Mouse (Mus musculus) liver, embryonic 12.5 days (tissue): Measurements from ENCODE around the gene Hist1h4n. TPM values are rescaled to one million over a fixed set of nuclear protein-coding genes. Genes with fewer than 3 reads are reported as not detected.
"Not testable (repeated sequence)": the region's sequence is repeated elsewhere in the genome, so short reads cannot be mapped to it uniquely, and the experiment has no call there.

Experiments used
- ATAC-seq: fragments of 200-750 bp; cut with Nextera tagmentation; 2 replicates; pipeline ENCODE4 v1.8.0; 2017; ENCODE audit warnings: moderate number of reproducible peaks, mild to moderate bottlenecking, moderate library complexity
- H3K27ac ChIP-seq: fragments of 300-500 bp; sonication (generic); 2 replicates; pipeline ENCODE4 v1.5.1; 2016; ENCODE audit warnings: mild to moderate bottlenecking
- H3K27me3 ChIP-seq: fragments of 300-500 bp; sonication (generic); replicated peaks from 2 replicates; pipeline ENCODE4 v1.6.1; 2016; ENCODE audit warnings: mild to moderate bottlenecking, moderate library complexity
- H3K36me3 ChIP-seq: fragments of 300-500 bp; sonication (generic); 2 replicates; pipeline ENCODE4 v1.6.1; 2016; ENCODE audit warnings: mild to moderate bottlenecking, moderate library complexity
- H3K4me1 ChIP-seq: fragments of 300-500 bp; sonication (generic); 2 replicates; pipeline ENCODE4 v1.6.1; 2016
- H3K4me2 ChIP-seq: fragments of 300-500 bp; sonication (generic); 2 replicates; pipeline ENCODE4 v1.6.1; 2016; ENCODE audit warnings: mild to moderate bottlenecking, moderate library complexity
- H3K4me3 ChIP-seq: fragments of 300-500 bp; sonication (generic); 2 replicates; pipeline ENCODE4 v1.5.1; 2016; ENCODE audit warnings: mild to moderate bottlenecking, moderate library complexity
- H3K9ac ChIP-seq: fragments of 300-500 bp; sonication (generic); 2 replicates; pipeline ENCODE4 v1.6.1; 2016; ENCODE audit warnings: mild to moderate bottlenecking, moderate library complexity
- H3K9me3 ChIP-seq: fragments of 300-500 bp; sonication (generic); replicated peaks from 2 replicates; pipeline ENCODE4 v1.6.1; 2016; ENCODE audit warnings: mild to moderate bottlenecking, moderate library complexity
- WGBS: fragments of 180-500 bp; shearing (Covaris S2); methylation state at CpG from one replicate; pipeline ENCODE4 v1.1.7; 2016; ENCODE audit not compliant: insufficient replicate concordance; 5-methylcytosine and 5-hydroxymethylcytosine counted together
- microRNA-seq: library from miRNA; unstranded; fragments of <30 nt; microRNA quantifications from one replicate; pipeline ENCODE4, GENCODE M21; 2017
- polyA plus RNA-seq: library from polyadenylated mRNA; unstranded; fragments of >200 nt; fragmentation: Nextera tagmentation; extraction: Ambion mirVana; gene quantifications from 2 replicates; pipeline ENCODE4 v1.2.1, GENCODE M21; 2016

Gene Hist1h4n
- polyA plus RNA-seq, 1 experiment from 2014 or later, result 25.3 TPM

GRCm38 (mm10) chr13:21787760-21788593, 44.0 kb downstream of the Hist1h4n start:
- 22% methylated on average over 14 of the region's 21 CpGs for WGBS
- Histone ChIP-seq H3K4me1 (peaks cover 58% of the 10 kb centered on the region), H3K9me3 (no peaks in the 10 kb centered on the region), H3K27ac (peak overlapping the region; percentile 100), H3K4me2 (peak overlapping the region; percentile 67), H3K9ac (peak overlapping the region; percentile 78), H3K4me3 (peak overlapping the region; percentile 54), H3K27me3 (no peaks in the 10 kb centered on the region), H3K36me3 (no peaks in the 10 kb centered on the region)
- peak; percentile 17 for ATAC-seq

GRCm38 (mm10) chr13:21786899-21787629, 44.9 kb downstream of the Hist1h4n start, which contains the start of the genes Hist1h2an and Hist1h2bp:
Gene Hist1h2an, minus strand, starts transcription at chr13:21787218.
Gene Hist1h2bp, plus strand, starts transcription at chr13:21787461.
- under 1% methylated on average over 38 of the region's 63 CpGs for WGBS
- peak; percentile 88 for ATAC-seq
- peak within 1 kb of the TSS; percentile 100 for H3K27ac ChIP-seq

GRCm38 (mm10) chr13:21786189-21786898, 45.7 kb downstream of the Hist1h4n start:
- H3K27ac ChIP-seq, result peak overlapping the region; percentile 100
- H3K4me1 ChIP-seq, result peaks cover 66% of the 10 kb centered on the region
- peak overlapping the region; percentile 77 for H3K9ac ChIP-seq
- H3K4me2 ChIP-seq, result peak overlapping the region; percentile 67
- 6% methylated on average over 8 of the region's 8 CpGs for WGBS
- H3K4me3 ChIP-seq, result peak overlapping the region; percentile 54
- no peak for ATAC-seq
- no peaks in the 10 kb centered on the region for H3K27me3 ChIP-seq
- H3K9me3 ChIP-seq, result no peaks in the 10 kb centered on the region
- no peaks in the 10 kb centered on the region for H3K36me3 ChIP-seq

More at GRCm38 (mm10) chr13:21786899-21787629, 44.9 kb downstream of the Hist1h4n start, which contains the start of the genes Hist1h2an and Hist1h2bp:
- H3K27me3 ChIP-seq, H3K9me3 ChIP-seq, H3K36me3 ChIP-seq: not testable (repeated sequence)
- Histone ChIP-seq H3K4me1 (peaks cover 64% of the 10 kb centered on the region), H3K4me3 (peak within 1 kb of the TSS; percentile 54), H3K9ac (peak within 1 kb of the TSS; percentile 78), H3K4me2 (peak within 1 kb of the TSS; percentile 67)

- WGBS, result 64% methylated on average over 6 of the region's 6 CpGs
- H3K9me3 ChIP-seq, result no peaks in the 10 kb centered on the region
- H3K9ac ChIP-seq, result peak overlapping the region; percentile 77
- no peaks in the 10 kb centered on the region for H3K36me3 ChIP-seq
- peak overlapping the region; percentile 87 for H3K4me2 ChIP-seq
- peak overlapping the region; percentile 55 for H3K4me3 ChIP-seq
- ATAC-seq, result no peak
- peaks cover 65% of the 10 kb centered on the region for H3K4me1 ChIP-seq
- H3K27ac ChIP-seq, result peak overlapping the region; percentile 100
- H3K27me3 ChIP-seq, result no peaks in the 10 kb centered on the region
Observed at GRCm38 (mm10) chr13:21784311-21784710, 47.7 kb downstream of the Hist1h4n start.

GRCm38 (mm10) chr13:21783734-21784161, 48.2 kb downstream of the Hist1h4n start:
- Histone ChIP-seq H3K4me1 (peaks cover 59% of the 10 kb centered on the region), H3K36me3 (no peaks in the 10 kb centered on the region)
- 4% methylated on average over 9 of the region's 9 CpGs for WGBS

GRCm38 (mm10) chr13:21783255-21783617, 48.8 kb downstream of the Hist1h4n start, which contains the start of gene Hist1h3i:
Gene Hist1h3i, minus strand, starts transcription at chr13:21783370.
- Histone ChIP-seq H3K9me3 (no peaks in the 10 kb centered on the region), H3K27ac (peak within 1 kb of the TSS; percentile 100), H3K36me3 (no peaks in the 10 kb centered on the region), H3K4me2 (peak within 1 kb of the TSS; percentile 87), H3K4me1 (peaks cover 59% of the 10 kb centered on the region), H3K4me3 (peak within 1 kb of the TSS; percentile 55), H3K9ac (peak within 1 kb of the TSS; percentile 82), H3K27me3 (no peaks in the 10 kb centered on the region)
- peak; percentile 52 for ATAC-seq
- WGBS, result under 1% methylated on average over 20 of the region's 20 CpGs

More at GRCm38 (mm10) chr13:21783734-21784161, 48.2 kb downstream of the Hist1h4n start:
- Histone ChIP-seq H3K27ac (peak overlapping the region; percentile 100), H3K9ac (peak overlapping the region; percentile 77), H3K9me3 (no peaks in the 10 kb centered on the region), H3K4me2 (peak overlapping the region; percentile 87), H3K4me3 (peak overlapping the region; percentile 55), H3K27me3 (no peaks in the 10 kb centered on the region)
- no peak for ATAC-seq

GRCm38 (mm10) chr13:21782361-21783254, 49.4 kb downstream of the Hist1h4n start:
- H3K9me3 ChIP-seq, H3K36me3 ChIP-seq, H3K27me3 ChIP-seq: not testable (repeated sequence)
- peak overlapping the region; percentile 82 for H3K9ac ChIP-seq
- H3K4me3 ChIP-seq, result peak overlapping the region; percentile 55
- ATAC-seq, result peak; percentile 3
- H3K4me1 ChIP-seq, result peaks cover 59% of the 10 kb centered on the region
- peak overlapping the region; percentile 100 for H3K27ac ChIP-seq
- peak overlapping the region; percentile 87 for H3K4me2 ChIP-seq
- under 1% methylated on average over 17 of the region's 35 CpGs for WGBS

Small RNA genes within 50 kb of the gene (microRNA-seq; reads per million reads assigned to microRNA genes)
- gene Gm19658 (not detected), gene Gm44346 (1.1 reads per million), gene Gm44466 (not detected)

Other genes starting within 250 kb of the Hist1h4n start
- gene Olfr1362, start 218.2 kb downstream of the Hist1h4n start, polyA plus RNA-seq, result not detected in 2 replicates
- not detected in 2 replicates for gene Olfr11, start 189.7 kb downstream of the Hist1h4n start, polyA plus RNA-seq
- gene Olfr1361, start 168.8 kb downstream of the Hist1h4n start, polyA plus RNA-seq, result not detected in 2 replicates
- not detected in 2 replicates for gene Olfr1360, start 154.8 kb downstream of the Hist1h4n start, polyA plus RNA-seq
- not detected in 2 replicates for gene Olfr1359, start 134.1 kb downstream of the Hist1h4n start, polyA plus RNA-seq
- 1.5 and 1.7 TPM in 2 replicates for gene Hist1h2bl, start 116.1 kb downstream of the Hist1h4n start, polyA plus RNA-seq
- gene Hist1h2ai, start 115.8 kb downstream of the Hist1h4n start, polyA plus RNA-seq, result 13.8 and 17.6 TPM in 2 replicates
- 8.3 and 14.2 TPM in 2 replicates for gene Hist1h3h, start 114.5 kb downstream of the Hist1h4n start, polyA plus RNA-seq
- gene Hist1h2bm, start 110.2 kb downstream of the Hist1h4n start, polyA plus RNA-seq, result 6.4 and 6.5 TPM in 2 replicates
- gene Hist1h4j, start 97.1 kb downstream of the Hist1h4n start, polyA plus RNA-seq, result 0.59 and 0.75 TPM in 2 replicates
- gene Hist1h4k, start 81.7 kb downstream of the Hist1h4n start, polyA plus RNA-seq, result 3.7 and 5.9 TPM in 2 replicates
- 42.8 and 58.5 TPM in 2 replicates for gene Hist1h2ak, start 78.4 kb downstream of the Hist1h4n start, polyA plus RNA-seq
- gene Hist1h2bn, start 78.1 kb downstream of the Hist1h4n start, polyA plus RNA-seq, result 8.6 and 8.9 TPM in 2 replicates
- 41.6 and 43.0 TPM in 2 replicates for gene Hist1h1b, start 51.6 kb downstream of the Hist1h4n start, polyA plus RNA-seq
- 169 and 188 TPM in 2 replicates for gene Hist1h3i, start 48.8 kb downstream of the Hist1h4n start, polyA plus RNA-seq
- gene Hist1h2an, start 45.0 kb downstream of the Hist1h4n start, polyA plus RNA-seq, result 11.2 and 14.0 TPM in 2 replicates
- gene Hist1h2bp, start 44.7 kb downstream of the Hist1h4n start, polyA plus RNA-seq, result 3.6 and 5.6 TPM in 2 replicates
- 24.4 and 26.2 TPM in 2 replicates for gene Hist1h2bq, start 22.0 kb downstream of the Hist1h4n start, polyA plus RNA-seq
- not detected in 2 replicates for gene Hist1h2ao, start 21.7 kb downstream of the Hist1h4n start, polyA plus RNA-seq
- not detected in 2 replicates for gene Hist1h4m, start 20.4 kb downstream of the Hist1h4n start, polyA plus RNA-seq
- 5,867 and 6,049 TPM in 2 replicates for gene Hist1h2ap, start 1.3 kb upstream of the Hist1h4n start, polyA plus RNA-seq
- gene Hist1h2br, start 1.5 kb upstream of the Hist1h4n start, polyA plus RNA-seq, result 25.4 and 26.3 TPM in 2 replicates
- 1.9 and 2.5 TPM in 2 replicates for gene Zfp184, start 112.9 kb upstream of the Hist1h4n start, polyA plus RNA-seq
- not detected in 2 replicates for gene Pom121l2, start 149.0 kb upstream of the Hist1h4n start, polyA plus RNA-seq
- 0.22 and 0.33 TPM in 2 replicates for gene Prss16, start 177.5 kb upstream of the Hist1h4n start, polyA plus RNA-seq
- 9.3 and 17.8 TPM in 2 replicates for gene Hist1h2ah, start 203.4 kb upstream of the Hist1h4n start, polyA plus RNA-seq
- gene Hist1h2bk, start 203.7 kb upstream of the Hist1h4n start, polyA plus RNA-seq, result 4.4 and 4.8 TPM in 2 replicates
- gene Hist1h4i, start 209.2 kb upstream of the Hist1h4n start, polyA plus RNA-seq, result 44.1 and 49.4 TPM in 2 replicates
- 24.0 and 28.2 TPM in 2 replicates for gene Hist1h2ag, start 210.7 kb upstream of the Hist1h4n start, polyA plus RNA-seq
- 14.5 and 17.1 TPM in 2 replicates for gene Hist1h2bj, start 211.0 kb upstream of the Hist1h4n start, polyA plus RNA-seq